Mouse (Mus musculus) forebrain, embryonic 16.5 days (tissue): ENCODE measurements at regions not wholly inside any gene's neighbourhood (a gene's known extent, or its start where the extent isn't known, plus 50 kb on each side); places are given as distances from the start of the nearest gene placed in this dataset.
A peak's percentile ranks its signal among the peaks of the same experiment; 100 is the strongest.

Experiments used
- ATAC-seq: fragments of 200-750 bp; cut with Nextera tagmentation; 2 replicates; pipeline ENCODE4 v1.8.0; 2017; ENCODE audit warnings: mild to moderate bottlenecking, moderate library complexity
- H3K27ac ChIP-seq: fragments of 300-500 bp; sonication (generic); 2 replicates; pipeline ENCODE4 v1.5.1; 2014; ENCODE audit warnings: low read length, control low read depth
- H3K27me3 ChIP-seq: fragments of 300-500 bp; sonication (generic); replicated peaks from 2 replicates; pipeline ENCODE4 v1.6.1; 2014; ENCODE audit warnings: low read length; ENCODE audit not compliant: control insufficient read depth, insufficient read depth
- H3K36me3 ChIP-seq: fragments of 300-500 bp; sonication (generic); 2 replicates; pipeline ENCODE4 v1.6.1; 2014; ENCODE audit not compliant: control insufficient read depth, insufficient read depth
- H3K4me1 ChIP-seq: fragments of 300-500 bp; sonication (generic); replicated peaks from 2 replicates; pipeline ENCODE4 v1.6.1; 2014; ENCODE audit warnings: low read length; ENCODE audit not compliant: control insufficient read depth, insufficient read depth
- H3K4me2 ChIP-seq: fragments of 300-500 bp; sonication (generic); 2 replicates; pipeline ENCODE4 v1.6.1; 2014; ENCODE audit warnings: mild to moderate bottlenecking, low read length, control low read depth
- H3K4me3 ChIP-seq: fragments of 300-500 bp; sonication (generic); replicated peaks from 2 replicates; pipeline ENCODE4 v1.5.1; 2014; ENCODE audit warnings: mild to moderate bottlenecking, low read length, control low read depth
- H3K9ac ChIP-seq: fragments of 300-500 bp; sonication (generic); replicated peaks from 2 replicates; pipeline ENCODE4 v1.6.1; 2014; ENCODE audit warnings: low read depth, low read length, control low read depth
- H3K9me3 ChIP-seq: fragments of 300-500 bp; sonication (generic); 2 replicates; pipeline ENCODE4 v1.6.1; 2016; ENCODE audit warnings: low read length; ENCODE audit not compliant: control insufficient read depth
- WGBS: fragments of 180-500 bp; shearing (Covaris S2); extraction: QIAGEN DNeasy Blood & Tissue Kit; methylation state at CpG from one replicate; pipeline ENCODE4 v1.1.7; 2014; 5-methylcytosine and 5-hydroxymethylcytosine counted together

DNA sequence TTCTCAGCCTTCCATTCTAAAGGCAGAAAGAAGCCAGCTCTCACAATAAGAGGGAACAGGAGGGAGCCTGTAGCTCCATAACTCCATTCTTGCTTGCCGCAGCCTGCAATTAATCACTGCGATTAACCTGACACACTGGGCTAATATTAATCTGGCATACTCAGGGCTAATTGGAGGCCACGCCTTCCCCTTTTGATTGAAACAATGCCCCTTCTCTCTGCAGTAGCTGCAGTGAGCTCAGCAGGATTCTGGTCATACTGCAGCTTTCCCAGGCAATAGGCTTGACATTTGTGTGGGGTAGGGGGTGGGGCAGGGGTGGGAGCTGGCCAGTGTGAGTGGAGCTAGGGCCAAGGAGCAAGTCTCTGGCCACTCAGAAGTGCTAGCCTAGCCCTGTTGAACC is 196.9 kb upstream of the Mocs1 start:
- peaks cover 8% of the 10 kb centered on the region; the same call in 1 of the 2 replicates for H3K4me1 ChIP-seq
- WGBS: 5% methylated on average over 3 of the region's 3 CpGs
- H3K27me3 ChIP-seq: no peaks in the 10 kb centered on the region
- H3K9ac ChIP-seq: no peak overlapping the region
- no peak overlapping the region for H3K4me2 ChIP-seq
- peak; percentile 86 for ATAC-seq
- H3K9me3 ChIP-seq: no peaks in the 10 kb centered on the region
- no peaks in the 10 kb centered on the region for H3K36me3 ChIP-seq
- no peak overlapping the region for H3K4me3 ChIP-seq
- no peak overlapping the region for H3K27ac ChIP-seq

DNA sequence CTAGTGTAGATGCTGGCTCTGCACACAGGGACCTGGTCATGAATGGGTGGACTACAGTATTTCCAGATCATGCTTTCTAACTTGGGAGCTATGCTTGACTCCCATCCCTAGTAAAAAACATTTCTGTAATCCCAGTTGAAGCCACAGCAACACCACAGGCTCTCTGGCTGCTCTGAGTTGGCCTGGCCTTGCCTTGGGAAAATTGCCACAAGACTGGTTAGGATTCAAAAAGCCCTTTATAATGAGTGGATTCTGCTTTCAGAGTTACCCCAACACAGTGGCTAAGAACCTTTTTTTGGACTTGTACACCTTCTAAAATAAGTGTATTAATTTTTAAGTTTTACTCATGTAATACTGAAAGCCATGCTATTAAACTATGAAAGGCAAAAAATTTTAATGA is 188.1 kb upstream of the Mocs1 start:
- ATAC-seq: no peak
- Histone ChIP-seq H3K36me3 (no peaks in the 10 kb centered on the region), H3K27me3 (no peaks in the 10 kb centered on the region), H3K9me3 (no peaks in the 10 kb centered on the region), H3K4me1 (peaks cover 4% of the 10 kb centered on the region), H3K4me2 (no peak overlapping the region), H3K4me3 (no peak overlapping the region), H3K27ac (no peak overlapping the region), H3K9ac (no peak overlapping the region)

DNA sequence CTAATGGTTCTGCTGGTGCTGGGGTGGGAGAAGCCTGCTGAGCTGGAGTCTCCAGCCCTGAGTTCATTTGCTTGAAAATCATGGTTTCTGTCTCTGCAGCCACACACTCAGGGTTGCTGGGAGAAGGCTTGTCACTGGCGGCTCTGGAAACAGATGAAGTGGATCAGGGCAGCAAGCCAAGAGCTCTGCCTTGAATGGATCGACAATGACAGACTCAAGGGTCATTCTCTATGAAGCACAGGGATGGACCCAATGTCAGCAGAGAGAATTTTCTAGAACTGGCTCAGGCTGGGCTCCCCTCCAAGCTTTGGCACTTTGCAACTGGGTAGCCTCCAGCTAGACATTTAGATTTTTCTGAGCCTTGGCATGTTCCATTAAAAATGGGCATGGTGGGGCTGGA is 184.7 kb upstream of the Mocs1 start:
- H3K27ac ChIP-seq: no peak overlapping the region
- H3K36me3 ChIP-seq: no peaks in the 10 kb centered on the region
- no peak overlapping the region for H3K4me2 ChIP-seq
- H3K27me3 ChIP-seq: no peaks in the 10 kb centered on the region
- no peaks in the 10 kb centered on the region for H3K9me3 ChIP-seq
- no peak overlapping the region for H3K4me3 ChIP-seq
- peaks cover 16% of the 10 kb centered on the region for H3K4me1 ChIP-seq
- no peak overlapping the region for H3K9ac ChIP-seq
- WGBS: 11% methylated on average over 2 of the region's 2 CpGs
- peak; percentile 52 for ATAC-seq

DNA sequence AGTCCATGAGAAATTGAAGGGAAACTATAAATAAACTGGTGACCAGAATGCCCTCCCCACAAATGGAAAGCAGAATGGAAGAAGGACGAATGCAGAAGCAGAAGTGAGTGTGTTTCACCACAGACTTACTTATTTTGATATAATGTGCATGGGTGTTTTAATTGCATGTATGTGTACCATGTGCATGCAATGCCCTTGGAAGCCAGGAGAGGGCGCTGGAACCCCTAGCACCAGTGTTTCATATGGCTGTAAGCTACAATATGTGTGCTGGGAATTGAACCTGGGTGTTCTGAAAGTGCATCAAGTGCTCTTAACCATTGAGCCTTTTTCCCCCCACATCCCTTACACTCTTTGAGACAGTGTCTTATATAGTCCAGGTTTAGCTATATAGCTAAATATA is 183.1 kb upstream of the Mocs1 start:
- Histone ChIP-seq H3K9ac (no peak overlapping the region), H3K4me3 (no peak overlapping the region), H3K4me1 (peaks cover 16% of the 10 kb centered on the region), H3K9me3 (no peaks in the 10 kb centered on the region), H3K27ac (no peak overlapping the region), H3K27me3 (no peaks in the 10 kb centered on the region), H3K4me2 (no peak overlapping the region), H3K36me3 (no peaks in the 10 kb centered on the region)
- WGBS: 78% methylated on average over 2 of the region's 2 CpGs
- ATAC-seq: no peak

DNA sequence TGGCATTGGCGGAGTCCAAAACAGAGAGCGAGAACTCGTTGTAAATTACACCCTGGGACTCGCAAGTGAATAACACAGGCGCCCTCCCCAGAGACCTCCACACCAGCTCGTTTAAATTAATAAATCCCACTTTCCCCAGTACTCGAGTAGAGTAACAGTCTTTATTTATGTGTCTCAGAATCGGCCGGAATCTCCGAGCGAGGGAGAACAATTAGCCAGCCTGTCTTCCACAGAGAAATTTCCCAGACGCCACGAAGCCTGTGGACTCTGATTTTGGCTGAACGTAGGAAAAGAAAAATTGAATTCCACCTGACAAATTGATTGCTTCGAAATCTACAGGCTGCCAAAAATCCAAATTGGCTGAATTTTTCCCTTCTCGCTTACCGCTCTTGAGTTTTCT is 180.9 kb upstream of the Mocs1 start:
- 22% methylated on average over 17 of the region's 17 CpGs for WGBS
- Histone ChIP-seq H3K4me2 (peak overlapping the region; percentile 33), H3K9me3 (no peaks in the 10 kb centered on the region), H3K4me3 (no peak overlapping the region), H3K27ac (peak overlapping the region; percentile 49), H3K4me1 (peaks cover 23% of the 10 kb centered on the region), H3K36me3 (no peaks in the 10 kb centered on the region), H3K27me3 (no peaks in the 10 kb centered on the region), H3K9ac (no peak overlapping the region)
- no peak; the same call in 1 of the 2 replicates for ATAC-seq

DNA sequence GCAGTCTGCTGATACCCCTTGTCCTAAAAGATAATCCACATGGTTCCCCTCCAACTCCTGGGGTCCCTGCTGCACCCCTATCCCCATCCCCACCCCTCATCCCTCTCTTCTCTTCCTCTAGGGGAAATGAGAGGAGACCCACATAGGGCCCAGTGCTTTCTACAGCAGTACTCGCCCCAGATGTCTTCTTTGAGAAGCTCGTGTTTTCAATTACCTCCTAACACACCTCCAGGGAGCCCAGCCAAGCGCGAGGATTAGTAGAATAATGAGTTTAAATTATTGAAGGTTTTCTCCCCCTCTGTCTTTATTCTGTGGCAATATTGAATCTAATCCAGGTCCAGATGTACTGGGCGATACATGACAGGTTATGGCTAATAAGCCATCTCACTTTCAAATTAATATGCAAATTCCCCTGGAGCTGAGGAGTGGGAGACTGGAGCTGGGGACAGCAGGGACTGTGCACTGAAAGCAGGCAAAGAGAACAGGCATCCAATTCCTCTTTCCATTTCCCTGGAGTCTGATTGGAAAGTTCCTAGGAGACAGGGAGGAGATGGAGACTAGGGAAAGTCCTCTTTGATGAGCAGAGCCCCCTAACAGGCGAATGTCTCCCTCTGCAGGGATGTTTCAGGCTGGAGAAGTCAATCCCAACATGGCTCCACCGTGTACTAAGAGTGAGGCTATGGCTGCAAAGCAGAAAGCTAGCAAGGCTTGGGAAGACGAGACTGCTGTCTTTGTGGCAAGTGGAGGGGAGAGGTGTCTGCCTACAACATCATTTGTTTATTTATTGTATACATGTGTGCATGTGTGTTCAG is 177.2 kb upstream of the Mocs1 start:
- WGBS: 19% methylated on average over 8 of the region's 8 CpGs

DNA sequence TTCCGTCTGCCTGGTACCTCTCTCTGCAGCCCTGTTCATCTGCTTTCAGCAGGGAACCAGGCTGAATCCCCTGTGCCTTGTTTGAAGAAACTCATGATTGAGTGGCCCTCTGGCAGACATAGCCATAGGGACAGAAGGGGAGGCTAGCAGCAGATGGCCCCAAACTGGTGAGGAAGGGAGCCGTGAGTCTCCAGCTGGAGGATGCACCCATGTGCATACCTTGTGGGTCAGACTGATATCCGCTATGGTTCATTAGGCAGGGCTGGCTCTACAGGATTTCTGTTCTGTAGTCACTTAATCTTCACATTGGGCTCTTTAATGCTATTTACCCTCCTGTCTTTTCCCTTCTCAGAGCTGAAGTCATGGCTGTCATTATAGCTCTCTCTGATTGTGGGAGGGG is 175.9 kb upstream of the Mocs1 start:
- Histone ChIP-seq H3K27me3 (no peaks in the 10 kb centered on the region), H3K4me2 (no peak overlapping the region), H3K36me3 (no peaks in the 10 kb centered on the region), H3K4me1 (peaks cover 13% of the 10 kb centered on the region), H3K27ac (no peak overlapping the region), H3K4me3 (no peak overlapping the region), H3K9me3 (no peaks in the 10 kb centered on the region), H3K9ac (no peak overlapping the region)
- 45% methylated on average over 3 of the region's 3 CpGs for WGBS
- ATAC-seq: peak; percentile 23; the same call in 1 of the 2 replicates

More for the DNA sequence above, 177.2 kb upstream of the Mocs1 start:
- H3K4me1 ChIP-seq: peaks cover 19% of the 10 kb centered on the region
- H3K4me2 ChIP-seq: no peak overlapping the region
- no peak overlapping the region for H3K9ac ChIP-seq
- H3K4me3 ChIP-seq: no peak overlapping the region
- H3K9me3 ChIP-seq: no peaks in the 10 kb centered on the region
- no peak overlapping the region for H3K27ac ChIP-seq
- peak; percentile 43 for ATAC-seq
- H3K27me3 ChIP-seq: no peaks in the 10 kb centered on the region
- no peaks in the 10 kb centered on the region for H3K36me3 ChIP-seq

DNA sequence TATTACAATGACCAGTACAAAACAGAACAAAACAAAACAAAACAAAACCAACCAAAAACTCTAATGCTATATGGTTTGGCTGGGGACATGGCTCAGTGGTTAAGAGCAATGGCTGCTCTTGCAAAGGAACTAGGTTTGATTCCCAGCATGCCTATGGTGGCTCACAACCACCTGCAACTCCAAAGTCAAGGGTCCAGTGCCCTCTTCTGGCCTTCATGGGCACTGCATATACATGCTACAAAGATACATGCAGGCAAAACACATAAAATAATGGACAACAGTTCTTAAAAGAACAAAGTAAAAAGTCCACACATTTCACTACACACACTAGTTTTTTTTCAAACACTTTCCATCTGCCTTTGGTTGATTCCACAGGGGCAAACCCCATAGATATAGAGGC is 169.7 kb upstream of the Mocs1 start:
- no peak overlapping the region for H3K4me2 ChIP-seq
- H3K36me3 ChIP-seq: no peaks in the 10 kb centered on the region
- H3K27me3 ChIP-seq: no peaks in the 10 kb centered on the region
- H3K4me3 ChIP-seq: no peak overlapping the region
- ATAC-seq: no peak
- no peak overlapping the region for H3K27ac ChIP-seq
- 0 out of 2 replicates have a peak, but pooled peaks cover 2% of the 10 kb centered on the region for H3K4me1 ChIP-seq
- no peak overlapping the region for H3K9ac ChIP-seq
- 0 out of 2 replicates have a peak, but pooled peaks cover 2% of the 10 kb centered on the region for H3K9me3 ChIP-seq

DNA sequence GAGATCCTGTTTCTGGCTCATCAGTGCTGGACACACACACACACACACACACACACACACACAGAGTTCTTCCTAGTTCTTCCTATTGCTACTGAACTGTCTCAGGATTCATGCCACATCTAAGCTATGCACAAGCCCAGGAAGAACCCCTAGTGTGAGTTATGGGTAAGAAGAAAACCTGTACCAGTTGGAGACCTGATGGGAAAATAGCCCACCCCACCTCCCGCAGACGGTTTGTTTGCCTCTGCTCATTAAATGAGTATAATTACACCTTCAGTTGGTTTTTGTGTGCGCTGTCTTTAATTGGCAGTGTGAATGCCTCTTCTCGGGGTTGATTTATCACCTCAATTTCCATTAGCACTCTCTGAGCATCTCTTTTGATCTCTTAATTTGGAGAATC is 165.8 kb upstream of the Mocs1 start:
- Histone ChIP-seq H3K27ac (no peak overlapping the region), H3K4me1 (0 out of 2 replicates have a peak, but pooled peaks cover 2% of the 10 kb centered on the region), H3K4me2 (no peak overlapping the region), H3K36me3 (no peaks in the 10 kb centered on the region), H3K4me3 (no peak overlapping the region), H3K27me3 (no peaks in the 10 kb centered on the region; the same call in 1 of the 2 replicates), H3K9ac (no peak overlapping the region), H3K9me3 (0 out of 2 replicates have a peak, but pooled peaks cover 2% of the 10 kb centered on the region)
- peak; percentile 45 for ATAC-seq
- 10% methylated on average over 4 of the region's 4 CpGs for WGBS
